Mouse (Mus musculus) kidney, adult 2 months (tissue): ENCODE results near the gene Cldn9.

Experiments
- CTCF ChIP-seq: fragments of 200-500 bp; conservative IDR thresholded peaks from 2 replicates; pipeline ENCODE4 v1.5.1; 2011; ENCODE audit warnings: low read depth, mild to moderate bottlenecking, control low read depth, low read length, moderate library complexity, mixed read lengths; ENCODE audit not compliant: insufficient read depth, insufficient read length
- POLR2A ChIP-seq: fragments of 200-500 bp; IDR thresholded peaks from one replicate; pipeline ENCODE4 v1.6.1; 2011; ENCODE audit warnings: low read depth, low read length, control low read depth

DNA sequence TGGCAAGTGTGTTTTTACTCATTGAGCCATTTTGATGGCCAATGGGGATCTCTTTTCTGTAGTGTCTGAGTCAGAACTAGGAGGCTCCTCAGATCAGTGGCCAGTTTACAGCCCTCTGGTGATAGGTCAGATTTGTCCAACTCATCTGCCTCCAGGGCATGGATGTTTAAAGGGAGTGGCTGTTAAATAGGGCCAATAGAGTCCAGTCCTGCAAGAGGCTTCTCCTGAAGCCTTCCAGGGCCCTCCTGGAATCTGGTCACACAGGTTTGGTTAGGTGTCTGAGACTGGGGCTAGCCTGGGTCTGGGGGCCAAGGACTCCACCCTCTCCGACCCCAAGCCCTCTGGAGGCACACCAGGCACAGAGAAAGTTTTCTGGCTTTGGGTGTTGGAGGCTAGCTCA, 10.7 kb upstream of the Cldn9 start:
- TF ChIP-seq CTCF (no peak), POLR2A (no peak)
